Mouse (Mus musculus) embryo, embryonic 11.5 days (tissue): ENCODE results near the gene Prkce.

Experiments
- DNase-seq: peaks from one replicate; pipeline ENCODE4 v3.0.0-alpha.2; 2012; ENCODE audit warnings: low read depth, low spot score

The Prkce gene

GRCm38 (mm10) chr17:86167320-86168230, at the start of gene Prkce:
Gene Prkce (plus strand): TSS chr17:86167785.
- peak; percentile 81 for DNase-seq

- no peak for DNase-seq
Observed at GRCm38 (mm10) chr17:86123146-86123545, 44.4 kb upstream of the Prkce start.

- no peak for DNase-seq
Observed at GRCm38 (mm10) chr17:86125908-86126307, 41.7 kb upstream of the Prkce start.

- no peak for DNase-seq
Observed at GRCm38 (mm10) chr17:86128198-86128597, 39.4 kb upstream of the Prkce start.

GRCm38 (mm10) chr17:86132534-86132933, 35.1 kb upstream of the Prkce start:
- DNase-seq, result no peak

GRCm38 (mm10) chr17:86134461-86134860, 33.1 kb upstream of the Prkce start:
- DNase-seq, result no peak

- DNase-seq, result no peak
Observed at GRCm38 (mm10) chr17:86135835-86136234, 31.8 kb upstream of the Prkce start.

- no peak for DNase-seq
Observed at GRCm38 (mm10) chr17:86144537-86145078, 23.0 kb upstream of the Prkce start.

- peak; percentile 90 for DNase-seq
Observed at GRCm38 (mm10) chr17:86145079-86145951, 22.3 kb upstream of the Prkce start, which contains the start of gene Srbd1. Gene Srbd1 (minus strand): TSS chr17:86145175.

GRCm38 (mm10) chr17:86149726-86150125, 17.9 kb upstream of the Prkce start:
- no peak for DNase-seq

GRCm38 (mm10) chr17:86150867-86151348, 16.7 kb upstream of the Prkce start:
- peak; percentile 62 for DNase-seq

GRCm38 (mm10) chr17:86156999-86157398, 10.6 kb upstream of the Prkce start:
- DNase-seq, result no peak

GRCm38 (mm10) chr17:86162672-86163071, 4.9 kb upstream of the Prkce start:
- DNase-seq, result no peak

- DNase-seq, result no peak
Observed at GRCm38 (mm10) chr17:86164416-86164815, 3.2 kb upstream of the Prkce start.

- no peak for DNase-seq
Observed at GRCm38 (mm10) chr17:86166051-86166566, 1.5 kb upstream of the Prkce start.

- no peak for DNase-seq
Observed at GRCm38 (mm10) chr17:86166567-86167319, 842 bp upstream of the Prkce start.

GRCm38 (mm10) chr17:86168231-86168981, 821 bp downstream of the Prkce start:
- DNase-seq, result no peak

GRCm38 (mm10) chr17:86169092-86169491, 1.5 kb downstream of the Prkce start:
- DNase-seq, result no peak

- DNase-seq, result no peak
Observed at GRCm38 (mm10) chr17:86170164-86170958, 2.8 kb downstream of the Prkce start.
